Mouse (Mus musculus) left cerebral cortex, postnatal 4 days (tissue): ENCODE measurements at regions not wholly inside any gene's neighbourhood (a gene's known extent, or its start where the extent isn't known, plus 50 kb on each side); places are given as distances from the start of the nearest gene placed in this dataset.

Experiments used
- DNase-seq: peaks from one replicate; pipeline ENCODE4 v3.0.0-alpha.2; 2022
- intact Hi-C: fragments of 180-260 bp; cut with DNase I; formaldehyde crosslinking; loops from one replicate; pipeline ENCODE4 v1.15.1; 2025

- DNase-seq: no peak
- intact Hi-C loops: no loop called here
These were observed 574.6 kb downstream of the Stpg2 start for GRCm38 (mm10) chr3:139780054-139780453.

GRCm38 (mm10) chr3:139783406-139783805, 577.9 kb downstream of the Stpg2 start:
- no peak for DNase-seq
- intact Hi-C loops: no loop called here

GRCm38 (mm10) chr3:139786510-139786909, 581.0 kb downstream of the Stpg2 start:
- intact Hi-C loops: no loop called here
- DNase-seq: no peak

GRCm38 (mm10) chr3:139788854-139789253, 583.4 kb downstream of the Stpg2 start:
- no peak for DNase-seq
- intact Hi-C loops: no loop called here

GRCm38 (mm10) chr3:139796685-139797084, 591.2 kb downstream of the Stpg2 start:
- intact Hi-C loops: no loop called here
- no peak for DNase-seq

DNA sequence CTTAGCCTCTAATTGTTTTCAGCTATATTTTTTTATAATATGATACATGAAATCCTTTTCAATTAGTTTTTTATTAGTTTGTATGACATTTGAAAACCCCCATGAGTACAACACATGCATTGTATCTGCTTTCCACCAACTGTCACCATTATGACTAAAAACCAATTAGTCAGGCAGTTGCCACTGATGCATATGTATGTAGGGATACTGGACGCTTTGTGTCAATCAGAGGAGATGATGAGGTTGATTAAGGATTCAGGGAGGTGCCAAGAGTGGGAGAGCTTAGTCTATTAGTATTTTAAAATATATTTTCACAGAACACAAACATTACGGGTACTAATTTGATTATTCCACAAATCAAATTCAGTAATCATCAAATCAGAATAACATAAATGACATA, 593.6 kb downstream of the Stpg2 start:
- intact Hi-C loops: no loop called here
- DNase-seq: no peak

- no peak for DNase-seq
- intact Hi-C loops: no loop called here
These were observed 597.5 kb downstream of the Stpg2 start for GRCm38 (mm10) chr3:139802716-139803710.

- intact Hi-C loops: no loop called here
- no peak for DNase-seq
These were observed 622.5 kb downstream of the Stpg2 start for GRCm38 (mm10) chr3:139828014-139828413.

- no peak for DNase-seq
- intact Hi-C loops: no loop called here
These were observed 623.1 kb downstream of the Stpg2 start for GRCm38 (mm10) chr3:139828581-139828980.

GRCm38 (mm10) chr3:139832599-139832998, 627.1 kb downstream of the Stpg2 start:
- intact Hi-C loops: no loop called here
- DNase-seq: no peak

DNA sequence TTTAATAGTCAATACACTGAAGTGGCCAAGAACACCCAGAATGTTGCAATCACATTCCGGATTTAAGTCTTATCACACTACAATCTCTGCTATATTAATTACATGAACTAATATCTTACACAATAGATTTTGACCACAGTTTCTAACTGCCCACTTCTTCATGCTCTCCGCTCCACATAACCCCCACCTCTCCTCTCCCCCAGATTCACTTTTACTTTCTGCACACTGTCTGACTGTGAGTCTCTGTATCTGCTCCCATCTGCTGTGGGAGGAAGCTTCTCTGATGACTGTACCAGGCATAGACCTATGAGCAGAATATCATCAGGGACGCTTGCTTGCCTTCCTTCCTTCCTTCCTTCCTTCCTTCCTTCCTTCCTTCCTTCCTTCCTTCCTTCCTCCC, 636.5 kb downstream of the Stpg2 start:
- intact Hi-C loops: no loop called here
- no peak for DNase-seq

- intact Hi-C loops: no loop called here
- DNase-seq: no peak
These were observed 637.6 kb downstream of the Stpg2 start for GRCm38 (mm10) chr3:139842988-139843605.

- DNase-seq: no peak
- intact Hi-C loops: no loop called here
These were observed 638.9 kb downstream of the Stpg2 start for GRCm38 (mm10) chr3:139844443-139844842.

DNA sequence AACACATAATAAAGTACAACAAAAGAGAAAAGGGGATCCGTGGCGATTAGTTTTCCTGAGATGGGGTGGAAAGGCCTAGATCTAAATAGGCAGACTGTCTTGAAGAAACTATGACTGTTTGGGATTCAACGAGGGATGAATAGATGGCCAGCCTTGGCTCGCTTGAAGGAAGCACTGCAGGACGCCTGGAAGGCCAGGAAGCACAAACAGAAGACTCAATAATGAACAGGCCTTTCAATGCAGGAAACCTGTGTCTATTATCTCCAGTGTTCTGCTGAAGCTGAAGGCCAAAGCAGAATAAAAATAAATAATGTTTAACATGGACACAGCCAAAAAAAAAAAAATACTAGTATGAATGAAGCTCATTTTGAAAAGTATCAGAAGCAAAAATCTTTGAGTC, 642.3 kb downstream of the Stpg2 start:
- intact Hi-C loops: no loop called here
- DNase-seq: peak; percentile 20

- intact Hi-C loops: no loop called here
- DNase-seq: no peak
These were observed 654.6 kb downstream of the Stpg2 start for GRCm38 (mm10) chr3:139859966-139860635.

GRCm38 (mm10) chr3:139860831-139861371, 655.4 kb downstream of the Stpg2 start:
- peak; percentile 31 for DNase-seq
- intact Hi-C loops: no loop called here

DNA sequence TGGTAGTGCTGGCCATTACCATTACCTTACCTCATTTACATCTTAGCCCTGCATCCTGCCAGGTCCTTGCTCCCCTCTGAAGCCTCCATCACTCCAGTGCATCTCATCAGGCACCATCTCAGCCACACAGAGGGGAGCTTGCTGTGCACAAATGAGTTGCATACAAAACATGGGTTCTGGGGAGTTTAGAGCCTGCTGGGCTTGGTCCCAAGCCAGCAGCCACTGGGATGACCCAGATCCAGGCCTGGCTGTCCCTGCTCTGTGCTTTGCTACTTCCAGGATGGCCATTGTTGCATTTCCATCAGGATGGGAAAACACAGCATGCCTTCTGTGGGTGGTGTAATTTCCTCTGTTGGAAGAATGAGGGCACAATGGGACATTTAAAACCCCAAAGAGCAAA, 660.8 kb downstream of the Stpg2 start:
- peak; percentile 51 for DNase-seq
- intact Hi-C loops: no loop called here

- intact Hi-C loops: no loop called here
- DNase-seq: no peak
These were observed 661.5 kb downstream of the Stpg2 start for GRCm38 (mm10) chr3:139867030-139867429.

DNA sequence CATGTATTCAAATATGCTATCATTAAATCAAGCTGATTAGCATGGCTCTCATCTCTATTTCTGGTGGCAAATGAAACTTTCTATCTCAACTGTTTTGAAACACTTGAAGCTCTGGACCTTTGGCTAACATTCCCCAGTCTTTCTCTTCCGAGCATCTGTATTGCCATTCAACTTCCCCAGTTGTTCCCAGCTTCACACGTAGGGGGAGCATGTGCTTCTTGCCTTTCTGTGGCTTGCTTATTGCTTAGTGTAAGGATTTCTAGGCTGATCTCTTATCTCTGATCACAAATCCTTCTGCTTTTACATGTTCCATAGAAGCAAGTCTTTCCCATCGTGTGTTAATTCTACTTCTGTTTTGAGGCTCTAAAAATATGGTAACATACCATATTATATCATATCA, 662.0 kb downstream of the Stpg2 start:
- DNase-seq: no peak
- intact Hi-C loops: no loop called here

- no peak for DNase-seq
- intact Hi-C loops: no loop called here
These were observed 664.3 kb downstream of the Stpg2 start for GRCm38 (mm10) chr3:139869779-139870178.
